Comparison of ENCODE assay signal across 15 mouse cellular contexts in the genomic region with DNA sequence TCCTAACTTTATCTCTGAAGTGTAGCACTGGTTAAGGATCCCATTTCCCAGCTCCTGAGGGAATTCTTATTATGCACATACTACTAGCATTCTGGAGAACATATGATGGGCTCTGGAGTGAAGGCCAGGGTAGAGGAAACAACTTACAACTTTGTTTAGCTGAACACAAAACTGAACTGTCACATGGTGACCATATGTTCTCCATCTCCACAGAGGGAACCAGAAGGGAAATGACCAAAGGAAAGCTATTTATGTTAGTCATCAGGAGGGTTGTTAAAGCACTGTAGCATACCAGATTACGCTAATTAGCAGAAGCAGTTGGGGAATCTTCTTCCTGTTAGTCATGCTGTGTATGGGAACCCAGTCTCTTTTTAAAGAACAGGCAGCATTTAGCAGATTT.
DNase-seq lines count a peak whose midpoint lies in the region; ATAC-seq and TF ChIP-seq lines count a peak whose summit lies in the region.
"Had no signal": no experiment of that assay in that cellular context is flagged by ENCODE, and none has a peak within 500 bp of the region (broad histone marks: within the 10 kb centered on the region; RNA-seq: fewer than 3 reads in every experiment).

No protein-coding gene starts in this region.

- peak; percentile 83 for ATAC-seq in Patski
- ATAC-seq: inflammation-experienced regulatory T-cells, adult 6 months had no signal

- TF ChIP-seq CTCF in Patski (IDR thresholded peaks at IDR 0.05) = no peak

- POLR2A ChIA-PET in Patski (lab: Charles Lee) = no interaction called here

- no peaks in the 10 kb centered on the region for H3K27me3 ChIP-seq in Patski
- H3K27me3 ChIP-seq: forebrain, embryonic 12.5 days had no signal

- in situ Hi-C loops in Patski (cut with MboI; ENCODE audit: low pct_unique_long_range_greater_than_20kb) = no loop called here

- DNase-seq in layer of hippocampus, adult 9-11 months = peak; percentile 8
- no peak for DNase-seq in layer of hippocampus, adult 9-10 months (ENCODE audit: low spot score)
- DNase-seq in Patski (ENCODE audit: low read depth, low spot score) = peak; percentile 42
- DNase-seq in embryo, embryonic 9.5 days (ENCODE audit: extremely low spot score) = peak; percentile 12
- DNase-seq in mesoderm, embryonic 11.5 days (ENCODE audit: low read depth, low spot score) = peak; percentile 25
- no peak for DNase-seq in spleen, postnatal 4 days (ENCODE audit: low spot score in 2 of 2)
- DNase-seq in testis, postnatal 14 days (ENCODE audit: low spot score) = no peak
- DNase-seq: adrenal gland, postnatal 25 days; cerebellum, adult 11 months; heart, postnatal 14 days; kidney, postnatal 4 days; right cerebral cortex, postnatal 25 days; thymus, postnatal 25 days had no signal

- CTCF ChIA-PET in Patski (lab: Charles Lee) = interaction anchor here (0.9 kb wide), 1 partner anchor 24 kb away, joined by 3 read pairs; no protein-coding TSS in a partner anchor

Comparison
In these comparisons a context has a peak if more than half of its experiments do, and no peak if none do; other contexts are left out.
1. DNase-seq: peak in layer of hippocampus, adult 9-11 months (single experiment), Patski (single experiment), embryo, embryonic 9.5 days (single experiment) and mesoderm, embryonic 11.5 days (single experiment); none in layer of hippocampus, adult 9-10 months (single experiment), spleen, postnatal 4 days (0 of 2) and testis, postnatal 14 days (single experiment).